Mouse (Mus musculus): ENCODE results near the gene Dnttip1.

Dnttip1 gene

DNA sequence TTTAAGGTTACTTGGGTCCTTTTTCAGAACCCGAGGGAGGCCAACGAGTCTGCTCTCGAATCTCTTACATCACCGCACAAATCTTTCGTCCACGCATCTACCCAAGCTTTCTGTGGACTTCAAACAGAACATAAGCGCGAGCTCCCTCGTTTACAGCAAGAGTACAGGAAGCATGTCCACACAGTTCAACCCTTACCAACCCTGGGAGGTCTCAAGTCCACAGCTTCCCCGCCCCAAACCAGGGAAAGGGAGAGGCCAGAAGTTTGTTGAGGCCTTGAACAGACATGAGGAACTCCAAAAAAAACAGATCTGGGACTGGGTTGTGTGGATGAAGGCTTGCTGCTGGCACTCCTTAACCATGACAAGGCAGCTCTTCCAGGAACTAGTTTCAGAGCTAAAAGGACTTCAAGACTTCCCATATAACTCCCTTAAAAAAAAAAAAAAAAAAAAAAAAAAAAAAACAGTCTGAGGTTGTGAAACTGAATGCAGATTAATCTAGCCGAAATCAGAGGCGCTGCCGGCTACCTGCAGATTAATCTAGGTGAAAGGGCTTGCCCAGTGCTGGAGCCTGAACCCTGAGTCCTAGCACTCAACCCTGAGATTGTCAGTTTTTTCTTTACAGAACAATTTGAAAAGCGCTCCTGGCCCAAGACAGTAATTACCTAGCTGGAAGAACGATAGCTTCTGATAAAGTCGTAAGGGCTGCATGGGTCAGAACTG, 57.6 kb downstream of the Dnttip1 start:
- DNase-seq (ENCODE audit: extremely low read depth, low read depth, low spot score) = no peak

DNA sequence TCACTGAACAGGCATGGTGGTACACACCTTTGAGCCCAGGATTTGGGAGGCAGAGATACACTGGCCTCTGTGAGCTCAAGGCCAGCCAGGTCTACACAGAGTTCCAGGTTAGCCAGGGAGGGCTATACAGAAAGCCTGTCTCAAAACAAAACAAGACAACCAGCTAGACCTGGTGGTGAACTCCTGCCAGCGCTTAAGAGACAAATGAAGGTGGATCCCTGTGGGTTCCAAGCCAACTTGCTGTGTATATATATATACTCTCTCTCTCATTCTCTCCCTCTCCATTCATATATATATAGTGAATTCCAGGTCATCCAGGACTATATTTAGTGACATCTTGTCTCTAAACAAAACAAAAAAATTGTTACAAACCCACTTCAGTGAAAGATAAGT, 58.1 kb downstream of the Dnttip1 start:
- DNase-seq (ENCODE audit: extremely low read depth, low read depth, low spot score) = no peak

DNA sequence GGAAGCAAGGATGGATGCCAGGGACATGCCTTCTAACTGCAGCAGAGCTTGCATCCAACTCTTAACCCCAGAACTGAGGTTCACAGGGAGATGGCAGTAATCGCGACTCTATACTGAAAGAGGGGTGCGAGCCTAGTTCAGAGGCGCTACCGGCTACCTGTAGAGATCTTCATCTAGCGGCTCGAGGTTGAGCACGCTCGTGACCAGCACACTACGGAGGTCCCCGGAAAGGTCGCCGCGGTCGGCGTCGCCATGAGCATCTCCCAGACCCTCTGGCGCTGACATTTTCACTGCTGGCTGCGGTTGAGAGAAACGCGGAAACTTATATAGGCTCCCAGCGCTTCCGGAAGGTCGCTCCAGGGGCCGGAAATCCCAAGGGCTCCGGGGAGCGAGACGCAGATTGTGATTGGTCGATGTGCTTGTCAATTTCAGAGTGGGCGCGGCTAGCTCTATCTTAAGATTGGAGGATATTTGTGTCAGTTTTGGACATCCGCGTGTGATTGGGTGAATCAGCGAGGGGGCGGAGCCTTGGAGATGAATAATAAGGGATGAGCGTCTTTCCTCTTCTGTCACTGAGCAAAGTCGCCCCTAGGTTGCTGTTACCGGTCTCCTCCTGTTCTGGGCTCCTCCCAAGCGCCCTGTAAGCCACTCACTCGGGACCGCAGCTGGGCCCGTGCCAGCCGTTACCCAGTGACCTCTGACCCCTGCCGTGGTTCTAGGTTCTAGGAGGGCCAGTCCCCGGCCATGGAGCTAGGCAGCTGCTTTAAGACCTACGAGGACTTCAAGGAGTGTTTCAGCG, 58.9 kb downstream of the Dnttip1 start, which contains the start of the genes Acot8 and Zswim3:
Gene Acot8 (minus strand): TSS at position 350 of the 799 bp plus-strand sequence.
Gene Zswim3 (plus strand): TSS at position 566 of the 799 bp plus-strand sequence.
- peak; percentile 92 for DNase-seq (ENCODE audit: extremely low read depth, low read depth, low spot score)

DNA sequence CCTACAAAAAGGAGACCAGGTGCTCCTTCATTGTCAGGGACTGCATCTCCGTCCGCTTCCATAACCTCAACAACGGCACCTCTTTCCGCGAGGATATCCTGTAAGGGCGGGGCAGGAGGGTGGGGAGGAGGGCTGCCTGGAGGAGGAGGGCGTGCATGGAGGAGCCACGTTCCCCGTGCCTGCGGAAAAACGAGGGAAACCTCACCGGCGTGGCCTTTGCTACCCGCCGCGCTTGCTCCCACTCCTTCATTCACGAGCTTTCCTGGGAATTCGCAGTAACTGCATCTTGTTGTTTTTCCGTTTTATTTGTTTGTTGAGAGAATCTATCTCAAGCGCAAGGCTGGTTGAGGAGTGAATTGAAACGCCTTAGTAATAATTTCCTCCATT, 59.5 kb downstream of the Dnttip1 start:
- DNase-seq (ENCODE audit: extremely low read depth, low read depth, low spot score) = no peak

DNA sequence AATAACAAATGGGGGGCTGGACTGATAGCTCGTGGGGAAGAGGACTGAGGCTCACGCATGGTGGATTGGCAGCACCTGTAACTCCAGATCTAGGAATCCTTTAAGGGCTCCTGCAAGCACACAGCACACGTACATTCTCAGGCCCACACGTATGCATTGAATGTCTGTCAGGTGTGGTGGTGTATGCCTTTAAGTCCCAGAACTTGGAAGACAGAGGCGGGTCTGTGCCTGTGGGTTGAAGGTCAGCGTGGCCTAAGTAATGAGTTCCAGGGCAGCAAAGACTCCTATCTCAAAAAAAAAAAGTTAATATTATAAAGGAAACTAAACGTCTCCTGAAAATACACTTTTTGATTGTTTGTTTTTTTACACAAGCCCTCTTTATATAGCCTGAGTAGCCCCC, 60.8 kb downstream of the Dnttip1 start:
- no peak for DNase-seq (ENCODE audit: extremely low read depth, low read depth, low spot score)

DNA sequence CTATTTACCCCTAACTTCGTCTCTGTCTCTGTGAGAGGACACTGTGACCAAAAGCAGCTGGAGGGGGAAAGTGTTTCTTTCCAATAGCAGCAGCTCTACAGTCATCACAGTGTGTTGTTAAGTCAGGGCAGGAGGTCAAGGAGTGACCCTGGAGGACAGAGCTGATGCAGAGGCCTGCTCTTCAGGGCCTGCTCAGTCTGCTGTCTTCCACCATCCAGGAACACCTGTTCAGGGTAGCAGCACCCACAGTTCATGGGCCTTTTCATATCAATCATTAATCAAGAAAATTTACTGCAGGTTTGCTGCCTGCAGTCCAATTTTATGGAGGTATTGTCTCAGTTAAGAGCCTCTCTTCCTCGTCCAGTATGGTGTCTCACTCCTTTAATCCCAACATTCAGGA, 67.8 kb downstream of the Dnttip1 start:
- no peak for DNase-seq (ENCODE audit: extremely low read depth, low read depth, low spot score)

DNA sequence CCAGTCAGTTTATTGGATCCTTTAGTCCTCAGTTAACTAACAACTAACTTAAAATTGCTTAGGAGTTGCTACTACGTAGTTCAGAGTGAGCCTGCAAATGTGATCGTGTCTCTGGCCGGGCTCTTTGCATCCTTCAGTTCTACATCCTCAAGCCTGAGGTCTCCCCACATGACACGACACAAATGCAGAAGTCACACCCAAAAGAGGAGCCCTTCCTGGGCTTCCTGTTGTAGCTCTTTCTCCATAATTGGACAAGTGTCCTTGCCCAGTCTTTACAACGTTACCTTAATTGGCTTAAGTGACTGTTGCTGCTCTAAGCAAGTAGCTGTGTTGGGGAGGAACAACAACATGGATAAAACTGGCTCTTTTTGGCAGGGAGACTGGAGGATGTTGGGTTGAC, 69.6 kb downstream of the Dnttip1 start:
- DNase-seq (ENCODE audit: extremely low read depth, low read depth, low spot score) = no peak

DNA sequence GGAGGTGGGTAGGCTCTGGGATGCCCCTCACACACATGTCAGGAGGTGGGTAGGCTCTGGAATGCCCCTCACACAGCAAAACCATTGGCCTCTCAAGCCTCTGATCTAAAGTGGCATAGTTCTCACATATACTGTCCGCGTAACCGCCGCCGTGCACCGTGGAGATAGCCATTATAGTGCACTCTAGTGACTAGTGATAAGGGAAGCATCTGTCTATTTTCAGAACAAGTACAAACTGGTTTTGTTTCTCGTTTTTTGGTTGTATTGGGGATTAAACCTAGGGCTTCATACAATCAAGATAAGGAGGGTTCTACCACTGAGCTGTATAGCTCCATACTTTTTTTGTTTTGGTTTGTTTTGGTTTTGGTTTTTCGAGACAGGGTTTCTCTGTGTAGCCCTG, 70.0 kb downstream of the Dnttip1 start:
- no peak for DNase-seq (ENCODE audit: extremely low read depth, low read depth, low spot score)

DNA sequence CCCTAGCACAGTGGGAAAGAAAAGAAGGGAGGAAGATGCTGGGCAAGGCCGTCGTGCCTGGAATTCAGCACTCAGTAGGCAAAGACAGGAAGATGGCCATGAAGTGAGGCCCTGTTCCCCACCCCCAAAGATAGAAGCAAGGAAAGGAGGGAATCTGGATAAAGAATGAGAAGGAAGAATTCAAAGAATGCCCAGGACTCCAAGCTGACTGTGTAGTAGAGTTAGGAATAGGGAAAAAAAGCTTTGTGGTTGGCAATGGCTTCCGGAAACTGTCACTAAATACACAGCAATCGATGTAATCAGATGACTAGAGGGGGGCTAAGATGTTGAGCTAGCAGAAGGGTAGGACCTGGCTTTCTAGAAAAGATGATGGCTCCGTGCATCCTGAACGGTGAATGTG, 71.4 kb downstream of the Dnttip1 start:
- DNase-seq (ENCODE audit: extremely low read depth, low read depth, low spot score) = no peak

DNA sequence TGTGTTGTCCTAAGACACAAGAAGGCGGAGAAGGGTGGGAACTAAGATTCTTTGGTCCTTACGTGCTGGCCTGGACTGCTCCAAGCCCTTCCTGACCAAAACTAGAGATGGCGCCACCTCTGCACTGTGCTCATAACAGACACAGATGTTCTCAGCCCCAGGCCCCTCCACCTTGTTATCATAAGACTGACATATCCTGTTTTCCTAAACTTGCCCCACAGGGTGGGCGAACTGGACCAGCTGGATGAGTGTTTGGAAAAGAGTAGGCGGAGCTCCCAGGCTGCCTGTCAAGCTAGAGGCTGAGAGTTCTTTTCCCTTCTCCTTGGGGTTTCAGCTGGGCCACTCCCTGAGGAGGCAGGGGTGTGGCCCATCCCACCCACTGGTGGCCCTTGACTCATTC, 71.9 kb downstream of the Dnttip1 start:
- DNase-seq (ENCODE audit: extremely low read depth, low read depth, low spot score) = peak; percentile 73
